Mouse (Mus musculus) intestine, embryonic 16.5 days (tissue): ENCODE data around the gene Hacd2. TPM values are rescaled to one million over a fixed set of nuclear protein-coding genes. Genes with fewer than 3 reads are reported as not detected.

Experiments used
- ATAC-seq: fragments of 200-750 bp; cut with Nextera tagmentation; 2 replicates; pipeline ENCODE4 v1.8.0; 2017; ENCODE audit warnings: moderate TSS enrichment, moderate library complexity
- H3K27ac ChIP-seq: fragments of 300-500 bp; sonication (generic); 2 replicates; pipeline ENCODE4 v1.5.1; 2014; ENCODE audit warnings: mild to moderate bottlenecking, low read length
- H3K27me3 ChIP-seq: fragments of 300-500 bp; sonication (generic); replicated peaks from 2 replicates; pipeline ENCODE4 v1.6.1; 2014; ENCODE audit warnings: low read length, control low read depth, mixed read lengths; ENCODE audit not compliant: control insufficient read depth, insufficient read depth
- H3K36me3 ChIP-seq: fragments of 300-500 bp; sonication (generic); 2 replicates; pipeline ENCODE4 v1.6.1; 2014; ENCODE audit warnings: low read length, control low read depth; ENCODE audit not compliant: control insufficient read depth, insufficient read depth
- H3K4me1 ChIP-seq: fragments of 300-500 bp; sonication (generic); 2 replicates; pipeline ENCODE4 v1.6.1; 2014; ENCODE audit warnings: low read length, control low read depth, mixed read lengths; ENCODE audit not compliant: control insufficient read depth, insufficient read depth
- H3K4me2 ChIP-seq: fragments of 300-500 bp; sonication (generic); 2 replicates; pipeline ENCODE4 v1.6.1; 2014; ENCODE audit warnings: low read depth, low read length, control low read depth
- H3K4me3 ChIP-seq: fragments of 300-500 bp; sonication (generic); 2 replicates; pipeline ENCODE4 v1.5.1; 2014; ENCODE audit warnings: mild to moderate bottlenecking, low read length
- H3K9ac ChIP-seq: fragments of 300-500 bp; sonication (generic); 2 replicates; pipeline ENCODE4 v1.6.1; 2014; ENCODE audit warnings: low read depth, low read length
- H3K9me3 ChIP-seq: fragments of 300-500 bp; sonication (generic); 2 replicates; pipeline ENCODE4 v1.6.1; 2016; ENCODE audit warnings: low read length, control low read depth; ENCODE audit not compliant: control insufficient read depth
- WGBS: fragments of 180-500 bp; shearing (Covaris S2); extraction: QIAGEN DNeasy Blood & Tissue Kit; methylation state at CpG from one replicate; pipeline ENCODE4 v1.1.7; 2014; 5-methylcytosine and 5-hydroxymethylcytosine counted together
- polyA plus RNA-seq: library from polyadenylated mRNA; unstranded; fragments of >200 nt; fragmentation: Nextera tagmentation; extraction: Ambion mirVana; gene quantifications from 2 replicates; pipeline ENCODE4 v1.2.1, GENCODE M21; 2015

Hacd2 gene
- polyA plus RNA-seq, 1 experiment from 2014 or later: 103 TPM

- H3K9me3 ChIP-seq: no peaks in the 10 kb centered on the region
- no peak overlapping the region for H3K4me2 ChIP-seq
- H3K27ac ChIP-seq: no peak overlapping the region
- no peak overlapping the region for H3K9ac ChIP-seq
- no peaks in the 10 kb centered on the region for H3K27me3 ChIP-seq
- 0 out of 2 replicates have a peak, but pooled peaks have one; percentile 15 for ATAC-seq
- no peak overlapping the region for H3K4me3 ChIP-seq
- no peaks in the 10 kb centered on the region; the same call in 1 of the 2 replicates for H3K4me1 ChIP-seq
- WGBS: 18% methylated on average over 5 of the region's 5 CpGs
- no peaks in the 10 kb centered on the region for H3K36me3 ChIP-seq
Measured at GRCm38 (mm10) chr16:35056306-35056705, 34.1 kb downstream of the Hacd2 start.

- Histone ChIP-seq H3K4me1 (no peaks in the 10 kb centered on the region; the same call in 1 of the 2 replicates), H3K9me3 (no peaks in the 10 kb centered on the region), H3K27me3 (no peaks in the 10 kb centered on the region), H3K27ac (no peak overlapping the region), H3K4me3 (no peak overlapping the region), H3K36me3 (no peaks in the 10 kb centered on the region), H3K9ac (no peak overlapping the region), H3K4me2 (no peak overlapping the region)
- ATAC-seq: no peak
- WGBS: 71% methylated on average over 3 of the region's 3 CpGs
Measured at GRCm38 (mm10) chr16:35056786-35057185, 34.6 kb downstream of the Hacd2 start.

- Histone ChIP-seq H3K27me3 (no peaks in the 10 kb centered on the region), H3K9ac (no peak overlapping the region), H3K27ac (no peak overlapping the region), H3K36me3 (peaks cover 3% of the 10 kb centered on the region; the same call in 1 of the 2 replicates), H3K4me3 (no peak overlapping the region), H3K4me1 (no peaks in the 10 kb centered on the region), H3K4me2 (no peak overlapping the region), H3K9me3 (no peaks in the 10 kb centered on the region)
- no peak for ATAC-seq
- WGBS: 53% methylated on average over 2 of the region's 2 CpGs
Measured at GRCm38 (mm10) chr16:35061017-35061416, 38.8 kb downstream of the Hacd2 start.

GRCm38 (mm10) chr16:35065724-35066123 lies 43.5 kb downstream of the Hacd2 start:
- H3K4me2 ChIP-seq: no peak overlapping the region
- ATAC-seq: no peak
- H3K36me3 ChIP-seq: peaks cover 3% of the 10 kb centered on the region; the same call in 1 of the 2 replicates
- H3K4me3 ChIP-seq: no peak overlapping the region
- no peaks in the 10 kb centered on the region for H3K9me3 ChIP-seq
- H3K27me3 ChIP-seq: no peaks in the 10 kb centered on the region
- H3K9ac ChIP-seq: no peak overlapping the region
- no peak overlapping the region for H3K27ac ChIP-seq
- H3K4me1 ChIP-seq: no peaks in the 10 kb centered on the region
- 87% methylated on average over 6 of the region's 6 CpGs for WGBS

- Histone ChIP-seq H3K36me3 (peaks cover 3% of the 10 kb centered on the region; the same call in 1 of the 2 replicates), H3K4me3 (no peak overlapping the region)
- 59% methylated on average over 8 of the region's 8 CpGs for WGBS
Measured at GRCm38 (mm10) chr16:35067095-35067494, 44.9 kb downstream of the Hacd2 start.

GRCm38 (mm10) chr16:35067631-35068030 lies 45.4 kb downstream of the Hacd2 start:
- ATAC-seq: no peak
- no peak overlapping the region for H3K9ac ChIP-seq

More at GRCm38 (mm10) chr16:35067095-35067494, 44.9 kb downstream of the Hacd2 start:
- Histone ChIP-seq H3K4me1 (no peaks in the 10 kb centered on the region), H3K9me3 (no peaks in the 10 kb centered on the region), H3K27me3 (no peaks in the 10 kb centered on the region), H3K9ac (no peak overlapping the region), H3K4me2 (no peak overlapping the region), H3K27ac (no peak overlapping the region)
- no peak for ATAC-seq

GRCm38 (mm10) chr16:35068886-35069285 lies 46.7 kb downstream of the Hacd2 start:
- Histone ChIP-seq H3K9ac (no peak overlapping the region), H3K4me3 (no peak overlapping the region), H3K27me3 (no peaks in the 10 kb centered on the region), H3K4me1 (no peaks in the 10 kb centered on the region), H3K4me2 (no peak overlapping the region), H3K9me3 (no peaks in the 10 kb centered on the region), H3K36me3 (peaks cover 3% of the 10 kb centered on the region; the same call in 1 of the 2 replicates), H3K27ac (no peak overlapping the region)
- ATAC-seq: no peak
- 86% methylated on average over 4 of the region's 4 CpGs for WGBS

More at GRCm38 (mm10) chr16:35067631-35068030, 45.4 kb downstream of the Hacd2 start:
- Histone ChIP-seq H3K27me3 (no peaks in the 10 kb centered on the region), H3K27ac (no peak overlapping the region), H3K9me3 (no peaks in the 10 kb centered on the region), H3K4me3 (no peak overlapping the region), H3K36me3 (peaks cover 3% of the 10 kb centered on the region; the same call in 1 of the 2 replicates), H3K4me1 (no peaks in the 10 kb centered on the region), H3K4me2 (no peak overlapping the region)
- 88% methylated on average over 3 of the region's 3 CpGs for WGBS

GRCm38 (mm10) chr16:35074436-35074835 lies 52.2 kb downstream of the Hacd2 start:
- Histone ChIP-seq H3K4me1 (no peaks in the 10 kb centered on the region), H3K4me3 (no peak overlapping the region), H3K9me3 (no peaks in the 10 kb centered on the region), H3K4me2 (no peak overlapping the region), H3K36me3 (no peaks in the 10 kb centered on the region), H3K9ac (no peak overlapping the region), H3K27me3 (no peaks in the 10 kb centered on the region), H3K27ac (no peak overlapping the region)
- no peak for ATAC-seq

- Histone ChIP-seq H3K4me3 (no peak overlapping the region), H3K9ac (no peak overlapping the region), H3K36me3 (no peaks in the 10 kb centered on the region), H3K27me3 (no peaks in the 10 kb centered on the region), H3K27ac (no peak overlapping the region), H3K4me1 (no peaks in the 10 kb centered on the region), H3K9me3 (no peaks in the 10 kb centered on the region), H3K4me2 (no peak overlapping the region)
- WGBS: 82% methylated on average over 3 of the region's 3 CpGs
- ATAC-seq: 0 out of 2 replicates have a peak, but pooled peaks have one; percentile 42
Measured at GRCm38 (mm10) chr16:35075643-35076042, 53.4 kb downstream of the Hacd2 start.

- H3K4me2 ChIP-seq: no peak overlapping the region
- 0 out of 2 replicates have a peak, but pooled peaks cover 4% of the 10 kb centered on the region for H3K4me1 ChIP-seq
- ATAC-seq: no peak
- no peaks in the 10 kb centered on the region for H3K9me3 ChIP-seq
- no peak overlapping the region for H3K27ac ChIP-seq
- H3K4me3 ChIP-seq: no peak overlapping the region
- H3K27me3 ChIP-seq: no peaks in the 10 kb centered on the region
- no peaks in the 10 kb centered on the region for H3K36me3 ChIP-seq
- H3K9ac ChIP-seq: no peak overlapping the region
Measured at GRCm38 (mm10) chr16:35093500-35093899, 71.3 kb downstream of the Hacd2 start.
